Mouse (Mus musculus) fat pad, adult 2 months (tissue): ENCODE data around the gene Olfr730.

Experiments used
- DNase-seq: peaks from one replicate; pipeline ENCODE4 v3.0.0-alpha.2; 2011; ENCODE audit warnings: low read depth, low spot score; ENCODE audit errors: extremely low read depth

The Olfr730 gene

GRCm38 (mm10) chr14:50188098-50188497, at the start of gene Olfr730:
Olfr730 (minus strand) TSS chr14:50188198.
- no peak for DNase-seq

DNA sequence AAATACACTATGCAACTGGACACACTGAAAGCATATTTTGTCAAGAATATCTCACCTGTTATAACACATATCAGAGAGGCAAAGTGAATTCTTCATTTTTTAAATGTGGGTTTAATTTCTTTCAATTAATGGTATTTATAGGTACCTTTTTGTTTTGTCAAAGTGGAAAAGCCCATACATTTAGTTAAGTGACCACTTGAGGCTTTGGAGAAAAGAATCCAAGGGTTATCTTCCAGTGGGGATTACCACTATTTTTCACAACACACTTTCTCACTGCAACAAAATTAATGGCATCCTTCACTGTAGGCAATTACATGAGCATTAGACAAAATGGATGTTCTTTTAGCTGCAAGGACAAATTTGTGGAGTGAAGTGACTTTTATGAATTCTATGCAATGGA, 35.2 kb downstream of the Olfr730 start, which contains the start of gene Olfr729:
Gene Olfr729, minus strand, starts transcription at position 101 of the 400 bp plus-strand sequence.
- DNase-seq, result no peak

DNA sequence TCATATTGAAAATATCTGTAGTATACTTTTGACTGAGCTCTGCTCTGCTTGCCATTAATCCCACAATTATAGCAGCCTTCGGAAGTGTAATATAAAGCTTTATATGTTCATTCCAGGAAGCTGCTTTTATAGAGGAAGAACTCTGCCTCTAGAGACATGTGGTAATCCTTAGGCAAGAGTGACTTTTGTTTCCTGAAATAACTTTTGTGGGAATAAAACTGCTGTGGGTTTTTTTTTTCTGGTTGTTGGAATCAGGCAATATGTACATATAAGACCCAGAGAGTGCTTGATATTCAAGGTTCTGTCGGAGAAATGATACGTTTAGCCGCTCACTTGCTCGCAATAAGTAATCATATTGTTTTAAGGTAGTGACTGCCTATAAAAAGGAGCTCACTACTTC, 45.4 kb downstream of the Olfr730 start, which contains the start of gene Olfr728:
Gene Olfr728, minus strand, starts transcription at position 101 of the 400 bp plus-strand sequence.
- DNase-seq, result no peak
